Mouse (Mus musculus) erythroblast, embryonic 14.5 days (primary cell): ENCODE results near the gene Dmrta1.

Experiments
- GATA1 ChIP-seq: IDR thresholded peaks from 2 replicates; pipeline ENCODE4 v1.6.1; 2012; ENCODE audit warnings: low read length, inconsistent platforms, mixed read lengths
- TAL1 ChIP-seq: IDR thresholded peaks from 3 replicates; pipeline ENCODE4 v1.6.1; 2012; ENCODE audit warnings: low read length, inconsistent platforms, mixed read lengths

DNA sequence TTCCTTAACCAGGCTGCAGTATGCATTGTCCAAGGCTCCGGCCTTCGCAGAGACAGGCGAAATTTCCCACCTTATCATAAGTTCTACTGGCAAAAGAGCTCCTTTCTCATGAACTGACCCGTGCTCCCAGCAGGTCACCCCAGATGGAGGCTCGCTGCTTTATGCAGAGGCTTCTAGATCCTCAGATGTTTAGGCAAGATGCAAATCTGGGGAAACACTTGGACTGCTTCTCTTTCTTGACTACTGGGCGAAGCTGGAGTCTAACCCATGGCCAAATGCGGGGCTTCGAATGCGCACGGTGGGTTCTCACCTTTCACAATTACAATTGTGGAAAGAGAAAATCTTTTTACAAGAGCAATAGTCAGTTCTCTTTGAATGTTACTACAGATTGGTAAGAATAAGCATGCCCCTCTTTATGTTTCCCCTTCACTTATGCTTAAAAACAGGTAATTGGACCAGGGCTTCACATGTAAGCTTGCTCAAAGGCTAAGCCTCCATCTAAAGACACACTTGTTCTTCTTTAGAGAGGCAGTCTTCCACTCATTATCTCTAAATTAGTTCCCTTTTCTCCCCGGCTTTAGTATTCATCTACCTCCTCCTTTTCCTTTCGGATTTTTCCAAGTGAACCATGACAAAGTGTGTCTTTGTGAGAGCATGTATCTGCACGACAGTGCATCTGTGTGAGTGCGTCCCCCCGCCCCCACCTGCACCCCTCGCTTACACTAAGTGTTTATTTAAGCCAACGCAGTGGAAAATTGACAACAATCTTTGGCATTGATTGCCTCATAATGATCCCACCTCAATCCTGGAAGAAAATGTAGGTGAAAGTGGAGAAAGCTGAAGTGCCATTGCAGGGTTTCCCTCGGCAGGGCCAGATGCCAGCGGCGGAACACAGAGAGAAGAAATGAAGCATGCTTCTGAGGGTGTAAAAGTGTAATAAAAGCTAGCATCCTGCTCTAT lies 28.6 kb upstream of the Dmrta1 start:
- no peak for TF ChIP-seq TAL1
- TF ChIP-seq GATA1 = no peak
